Mouse (Mus musculus) liver, postnatal 0 days (tissue): ENCODE measurements at regions not wholly inside any gene's neighbourhood (a gene's known extent, or its start where the extent isn't known, plus 50 kb on each side); places are given as distances from the start of the nearest gene placed in this dataset.

ENCODE experiments used
- CTCF ChIP-seq: sonication (generic); IDR thresholded peaks from 2 replicates; pipeline ENCODE4 v1.5.1; 2016; ENCODE audit warnings: antibody characterized with exemption, low read depth
- EP300 ChIP-seq: IDR thresholded peaks from 2 replicates; pipeline ENCODE4 v1.6.1; 2016; ENCODE audit warnings: antibody characterized with exemption, low read depth, mild to moderate bottlenecking

- TF ChIP-seq CTCF: no peak
- no peak for TF ChIP-seq EP300
Measured at GRCm38 (mm10) chr12:3094509-3094908, 215.3 kb downstream of the Rab10 start.
